Mouse (Mus musculus) urinary bladder, postnatal 10 days (tissue): ENCODE data around the gene Srgn.
"Not testable (repeated sequence)": the region's sequence is repeated elsewhere in the genome, so short reads cannot be mapped to it uniquely, and the experiment has no call there.

Experiments
- DNase-seq: peaks from one replicate; pipeline ENCODE4 v3.0.0; 2022; ENCODE audit warnings: low spot score

Srgn gene

DNA sequence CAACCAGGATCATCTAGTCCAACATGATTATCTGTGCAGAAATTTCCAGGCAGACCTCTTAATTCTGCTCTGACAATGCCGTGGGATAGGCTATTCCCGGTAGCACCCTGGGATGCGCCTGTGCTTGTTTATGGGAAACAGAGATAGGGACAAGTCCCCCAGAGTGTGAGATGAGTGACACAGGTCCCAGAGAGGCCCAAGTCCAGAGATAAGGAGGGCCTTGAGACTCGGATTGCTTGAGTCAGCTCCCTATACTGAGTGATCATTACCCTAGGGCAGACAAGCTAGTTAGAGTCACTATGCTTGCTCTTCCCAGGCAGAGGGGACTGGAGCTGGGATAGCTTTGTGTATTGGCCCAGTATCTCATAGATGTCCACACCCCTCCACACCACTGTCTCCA is 5.5 kb downstream of the Srgn start:
- DNase-seq: no peak

DNA sequence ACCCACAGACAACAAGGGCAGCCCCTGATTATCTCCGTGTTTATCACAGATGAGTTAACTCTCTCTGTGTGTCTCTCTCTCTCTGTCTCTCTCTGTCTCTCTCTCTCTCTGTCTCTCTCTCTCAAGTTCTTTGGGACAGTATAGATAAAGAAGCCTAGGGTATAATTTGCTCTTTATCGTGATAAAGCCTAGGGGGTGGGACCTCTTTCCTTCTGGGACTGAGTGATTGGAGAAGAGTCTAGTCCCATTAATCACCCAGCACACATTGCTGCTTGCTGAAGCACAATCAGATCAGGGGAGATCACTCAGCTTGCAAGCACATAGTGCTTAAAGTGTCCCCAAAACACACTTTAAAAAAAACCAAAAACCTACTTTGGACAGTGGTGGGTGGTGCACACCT is 6.3 kb downstream of the Srgn start:
- no peak for DNase-seq

DNA sequence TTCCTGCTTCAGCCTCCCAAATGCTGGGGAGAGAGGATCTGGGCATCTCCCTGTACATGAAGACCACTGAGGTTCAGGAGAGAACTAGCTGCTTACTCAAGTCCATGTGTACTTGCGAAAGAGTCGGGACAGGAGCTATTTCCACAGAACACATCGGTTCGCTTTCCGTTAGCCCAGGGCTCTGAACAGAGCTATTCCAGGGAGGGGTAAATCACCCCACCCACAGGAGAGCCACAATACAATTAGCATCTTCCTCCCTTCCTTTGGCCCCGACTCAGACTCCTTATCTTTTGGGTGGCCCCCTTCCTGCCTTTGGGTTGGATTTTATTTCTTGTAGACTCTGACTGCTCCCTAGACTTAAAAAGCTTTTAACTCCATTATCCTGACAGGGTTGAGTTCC is 9.7 kb downstream of the Srgn start:
- no peak for DNase-seq

DNA sequence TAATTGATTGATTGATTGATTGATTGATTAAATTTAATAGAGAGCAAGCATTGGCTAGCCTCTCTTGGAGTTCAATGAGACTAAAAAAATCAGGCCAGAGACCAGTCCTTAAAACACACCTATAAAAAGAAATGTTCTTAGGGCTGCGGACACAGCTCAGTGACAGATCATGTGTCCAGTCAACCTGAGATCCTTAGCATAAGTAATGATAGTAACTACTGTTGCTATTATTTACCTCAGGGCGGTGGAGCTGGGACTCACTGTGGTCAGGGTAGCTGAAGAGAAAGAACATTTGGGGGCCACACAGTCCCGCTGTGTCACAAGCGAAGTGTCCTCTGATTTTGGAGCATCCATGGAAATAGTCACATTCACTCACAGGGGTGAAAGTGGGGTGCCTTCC is 14.4 kb downstream of the Srgn start:
- DNase-seq: no peak

DNA sequence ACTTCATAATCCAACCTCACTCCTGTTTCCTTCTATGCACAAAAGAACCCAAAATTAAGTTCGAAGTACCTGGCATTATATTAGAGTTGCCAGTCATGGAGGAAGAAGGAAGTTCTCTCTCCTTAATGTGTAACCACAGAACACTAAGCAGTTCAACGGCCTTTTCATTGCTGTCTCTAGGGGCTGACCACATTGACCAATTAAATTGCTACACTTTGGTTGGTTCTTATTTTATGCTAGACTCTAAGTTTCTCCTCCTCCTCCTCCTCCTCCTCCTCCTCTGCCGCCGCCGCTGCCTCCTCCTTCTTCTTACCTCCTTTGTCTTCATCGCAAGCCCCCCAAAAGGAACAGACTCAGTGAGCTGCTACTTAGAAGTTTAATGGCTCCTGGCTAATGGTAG is 15.7 kb downstream of the Srgn start:
- no peak for DNase-seq

DNA sequence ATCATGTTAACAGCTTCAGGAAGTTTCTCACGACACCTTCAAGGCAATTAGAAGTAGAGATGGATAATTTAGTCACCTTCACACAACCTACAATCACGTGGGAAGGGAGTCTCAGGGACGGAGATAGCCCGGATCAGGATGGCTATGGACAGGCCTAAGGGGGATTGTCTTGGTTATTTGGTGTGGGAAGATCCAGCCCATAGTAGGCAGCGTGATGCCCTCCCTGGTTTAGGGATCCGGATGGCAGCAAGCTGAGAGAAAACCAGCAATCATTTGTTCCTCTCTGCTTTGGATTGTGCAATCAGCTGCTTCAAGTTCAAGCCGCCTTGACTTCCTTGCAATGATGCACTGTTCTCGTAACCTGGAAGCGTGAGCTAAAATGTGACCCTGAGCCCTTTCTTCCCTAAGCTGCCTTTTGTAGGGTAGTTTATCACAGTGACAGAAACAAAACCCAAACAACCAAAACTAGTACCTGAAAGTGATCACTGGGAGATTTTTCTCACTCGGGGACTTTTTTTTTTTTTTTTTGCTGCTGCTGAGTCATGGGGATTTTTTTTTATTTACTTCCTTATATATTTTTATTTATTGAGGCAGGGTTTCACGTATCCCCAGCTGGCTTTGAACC is 18.1 kb downstream of the Srgn start:
- DNase-seq: no peak

DNA sequence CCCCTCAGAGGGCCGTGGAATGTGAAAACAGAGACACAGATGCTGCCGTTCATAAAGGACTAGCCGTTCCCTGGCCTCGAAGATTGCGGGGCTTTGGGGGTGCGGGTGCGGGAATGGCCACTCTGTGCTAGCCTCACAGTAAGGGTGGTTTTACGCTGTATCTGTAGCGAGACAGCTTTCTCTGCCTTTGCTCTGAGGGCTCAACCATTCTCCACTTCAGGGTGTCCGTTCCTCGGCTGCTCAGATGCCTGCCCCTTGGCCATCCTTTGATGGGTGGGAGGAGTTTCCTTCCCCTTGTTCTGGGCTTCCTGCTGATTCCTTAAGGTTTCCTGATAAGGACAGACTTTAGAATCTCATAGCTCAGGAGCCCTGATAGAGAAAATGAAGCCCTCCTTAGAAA is 18.8 kb downstream of the Srgn start:
- no peak for DNase-seq

DNA sequence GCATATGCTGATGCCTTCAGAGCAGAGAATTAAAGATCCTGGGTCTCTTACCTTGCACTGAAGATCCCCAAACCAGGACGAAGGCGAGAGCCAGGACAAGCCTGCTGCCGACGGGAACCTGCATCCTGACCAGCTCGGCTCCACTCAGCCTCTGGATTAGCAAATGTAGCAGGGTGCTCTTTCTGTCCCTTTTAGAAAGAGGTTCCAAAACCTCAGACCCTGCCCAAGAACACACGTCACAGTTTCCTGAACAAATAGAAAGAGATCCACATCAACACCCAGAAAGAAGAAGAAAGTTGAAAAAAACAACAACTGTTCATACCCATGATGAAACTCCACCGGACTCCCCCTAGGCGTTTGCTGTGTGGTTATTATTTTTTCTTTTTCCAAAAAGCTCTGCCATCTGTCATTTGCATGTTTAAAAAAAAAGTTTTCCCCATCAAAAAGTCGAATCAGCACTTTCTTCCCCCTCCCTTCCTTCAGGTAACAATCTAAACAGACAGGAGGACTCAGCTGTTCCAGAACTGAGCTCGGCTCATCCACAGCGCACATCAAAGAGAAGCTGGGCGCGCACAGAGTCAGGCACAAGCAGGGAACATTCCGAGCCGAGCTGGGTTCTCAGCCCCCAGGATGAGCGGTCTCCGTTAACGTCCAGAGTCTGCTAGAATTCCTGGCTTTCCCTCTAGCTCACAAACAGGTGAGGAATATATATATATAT is 19.5 kb downstream of the Srgn start:
- no peak for DNase-seq

DNA sequence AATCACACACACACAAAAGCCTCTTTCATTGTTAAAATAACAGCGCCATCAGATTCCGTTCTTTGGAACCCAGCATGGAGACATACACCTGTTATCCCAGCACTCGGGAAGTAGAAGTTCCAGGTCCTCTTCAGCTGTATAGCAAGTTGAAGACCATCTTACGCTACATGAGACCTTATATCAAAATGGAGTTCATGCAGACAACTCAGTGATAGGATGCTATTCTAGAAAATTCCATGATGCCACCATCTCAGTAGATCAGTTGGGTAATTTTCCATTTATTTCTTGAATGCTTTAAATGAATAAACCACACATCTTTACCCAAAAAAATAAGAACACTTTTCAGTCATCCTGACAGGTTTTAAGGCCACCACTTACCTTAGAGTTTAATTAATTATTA is 20.2 kb downstream of the Srgn start:
- DNase-seq: no peak

DNA sequence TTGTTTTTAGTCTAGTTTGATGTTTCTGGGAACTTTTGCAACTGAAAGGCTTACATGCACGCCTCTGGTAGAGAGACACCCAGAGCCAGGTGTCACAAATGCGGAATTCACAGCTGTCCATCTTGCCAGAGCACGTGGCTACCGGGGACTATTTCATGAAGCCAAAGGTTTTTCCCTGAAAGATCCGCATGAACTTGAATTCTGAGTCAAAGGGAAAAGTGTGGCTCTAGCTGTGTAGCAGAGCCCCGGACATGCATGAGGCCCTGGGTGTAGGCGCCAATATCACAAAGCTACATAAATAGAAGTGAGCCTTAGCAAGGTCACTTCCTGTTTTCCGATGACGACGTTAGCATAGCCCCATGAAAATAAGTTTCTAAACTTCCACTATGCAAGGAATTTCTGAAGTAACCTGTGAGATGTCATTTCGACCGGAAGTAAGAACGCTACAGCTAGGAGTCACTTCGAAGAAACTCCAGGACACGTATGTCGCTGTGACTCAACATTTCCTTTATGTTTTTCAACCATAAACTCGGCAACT is 21.2 kb downstream of the Srgn start:
- no peak for DNase-seq

DNA sequence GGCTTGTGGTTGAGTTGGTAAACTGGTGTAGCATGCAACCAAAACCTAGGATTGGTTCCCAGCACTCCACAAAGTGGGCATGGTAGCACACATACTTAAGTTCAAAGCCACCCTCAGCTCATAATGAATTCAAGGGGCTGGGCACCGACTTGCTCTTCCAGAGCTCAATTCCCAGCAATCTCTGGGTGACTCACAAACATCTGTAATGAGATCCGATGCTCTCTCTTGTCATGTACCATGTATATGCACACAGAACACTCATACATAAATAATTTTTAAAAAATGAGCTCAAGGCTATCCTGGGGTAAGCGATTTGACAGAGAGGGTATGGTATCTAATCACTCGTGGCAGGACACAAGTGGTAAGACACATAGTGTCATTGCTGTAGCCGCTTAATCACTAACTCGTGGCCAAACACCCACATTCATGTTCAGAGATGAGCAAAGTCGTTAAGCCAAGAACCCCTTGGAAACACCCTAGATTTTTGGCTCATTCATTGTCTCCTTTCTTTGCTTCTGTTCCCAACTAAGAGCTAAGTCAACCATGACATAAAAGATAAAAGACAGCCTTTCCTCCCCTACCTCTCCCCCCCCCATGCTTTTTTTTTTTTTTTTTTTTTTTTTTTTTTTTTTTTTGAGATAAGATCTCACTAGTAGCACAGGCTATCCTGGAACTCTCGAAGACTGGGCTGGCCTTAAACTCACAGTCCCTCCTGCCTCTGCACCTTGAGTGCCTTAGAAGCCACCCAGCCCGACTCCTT is 21.8 kb downstream of the Srgn start:
- DNase-seq: no peak

DNA sequence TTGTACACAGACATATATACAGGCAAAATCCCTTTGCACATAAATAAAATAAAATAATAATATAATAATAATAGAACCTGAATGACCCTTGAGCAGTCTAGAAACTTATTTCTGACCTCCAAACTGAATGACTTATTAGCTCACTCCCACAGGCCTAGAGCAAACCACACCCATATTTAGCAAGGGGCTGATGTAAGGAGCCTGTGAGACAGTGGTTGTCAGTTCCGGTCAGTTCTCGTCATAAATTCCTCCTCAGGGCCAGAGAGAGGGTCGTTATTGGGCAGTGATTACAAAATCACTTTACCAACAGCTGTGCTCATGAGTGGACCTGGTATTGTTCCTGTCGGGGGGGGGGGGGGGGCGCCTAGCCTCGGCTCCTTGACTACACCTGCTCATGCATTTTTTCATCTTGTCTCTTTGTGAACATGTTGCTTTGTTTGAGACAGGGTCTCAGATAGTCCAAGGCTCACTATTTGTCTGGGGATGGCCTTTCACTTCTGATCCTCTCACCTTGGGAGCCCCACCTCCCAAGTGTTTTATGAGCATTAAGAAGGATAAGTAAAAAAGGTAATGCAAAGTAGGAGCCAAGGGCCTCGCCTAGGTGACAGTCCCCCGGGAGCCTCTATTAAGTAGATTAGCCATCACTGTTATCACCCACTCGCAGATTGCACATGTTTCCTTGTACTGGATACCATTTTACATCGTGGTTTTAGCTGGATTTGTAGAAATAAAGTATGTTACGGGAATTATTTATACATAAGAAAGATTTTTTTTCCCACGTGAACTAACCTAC is 23.2 kb downstream of the Srgn start:
- no peak for DNase-seq

DNA sequence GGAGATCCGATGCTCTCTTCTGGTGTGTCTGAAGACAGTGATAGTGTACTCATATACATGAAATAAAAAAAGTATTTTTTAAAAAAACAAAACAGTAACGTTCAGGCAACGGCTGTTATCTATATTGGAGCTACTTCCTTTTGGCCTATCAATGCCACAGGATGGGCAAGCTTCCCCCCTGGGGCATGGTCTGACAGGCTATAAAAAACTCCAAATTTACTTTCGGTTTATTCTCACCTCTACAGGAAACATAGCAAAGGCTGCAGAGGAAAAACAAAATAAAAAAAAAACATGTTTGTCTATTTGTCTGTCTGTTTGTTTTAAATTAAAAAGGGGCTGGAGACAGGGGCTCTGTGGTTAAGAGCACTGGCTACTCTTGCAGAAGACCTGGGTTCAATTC is 23.9 kb downstream of the Srgn start:
- no peak for DNase-seq

DNA sequence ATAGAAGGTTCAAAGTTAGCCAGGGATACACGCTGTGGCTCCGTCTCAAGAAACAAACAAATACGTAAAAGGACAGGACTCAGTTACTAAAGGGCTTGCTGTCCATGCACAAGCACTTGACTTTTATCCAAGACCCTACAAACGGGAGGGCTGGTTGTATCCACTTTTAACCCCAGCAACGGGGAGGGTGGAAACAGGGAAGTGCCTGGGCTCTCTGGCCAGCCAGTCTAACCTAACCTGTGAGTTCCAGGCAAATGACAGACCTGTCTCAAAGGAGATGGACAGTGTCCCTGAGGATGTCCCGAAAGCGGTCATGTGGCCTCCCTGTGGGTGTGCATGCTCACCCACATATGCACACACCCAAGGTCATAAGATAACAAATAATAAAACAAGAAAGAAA is 25.3 kb downstream of the Srgn start:
- no peak for DNase-seq

DNA sequence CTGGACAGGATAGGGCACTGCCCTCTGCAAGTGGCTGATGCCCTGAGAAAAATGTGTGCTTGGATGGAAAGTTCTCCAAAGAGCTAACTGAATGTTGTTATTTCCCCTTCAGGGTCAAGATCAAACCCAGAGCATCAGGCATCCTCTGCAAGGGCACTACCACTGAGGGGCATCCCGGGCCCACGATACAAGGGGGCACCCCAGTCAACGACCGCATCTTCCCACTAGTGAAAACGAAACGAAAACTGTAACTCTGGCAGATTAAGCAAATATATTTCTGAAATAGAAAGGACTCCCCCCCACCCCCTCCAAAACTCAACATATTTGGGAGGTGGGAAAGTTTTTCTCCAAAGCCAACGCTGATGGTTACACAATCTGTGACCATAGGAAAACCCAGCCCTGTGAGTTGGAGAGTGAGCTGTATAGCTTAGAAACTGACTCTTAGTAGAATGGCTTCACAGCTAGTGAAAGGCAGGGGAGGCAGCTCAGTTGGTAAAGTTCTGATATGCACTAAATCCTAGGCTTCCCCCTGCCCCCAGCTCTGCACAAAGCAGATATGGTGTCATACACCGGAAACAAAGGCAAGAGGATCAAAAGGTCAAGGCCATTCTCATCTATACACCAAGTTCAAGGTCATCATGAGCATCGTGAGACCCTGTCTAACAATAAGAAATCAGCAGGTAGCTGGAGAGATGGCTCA is 26.2 kb downstream of the Srgn start:
- no peak for DNase-seq

DNA sequence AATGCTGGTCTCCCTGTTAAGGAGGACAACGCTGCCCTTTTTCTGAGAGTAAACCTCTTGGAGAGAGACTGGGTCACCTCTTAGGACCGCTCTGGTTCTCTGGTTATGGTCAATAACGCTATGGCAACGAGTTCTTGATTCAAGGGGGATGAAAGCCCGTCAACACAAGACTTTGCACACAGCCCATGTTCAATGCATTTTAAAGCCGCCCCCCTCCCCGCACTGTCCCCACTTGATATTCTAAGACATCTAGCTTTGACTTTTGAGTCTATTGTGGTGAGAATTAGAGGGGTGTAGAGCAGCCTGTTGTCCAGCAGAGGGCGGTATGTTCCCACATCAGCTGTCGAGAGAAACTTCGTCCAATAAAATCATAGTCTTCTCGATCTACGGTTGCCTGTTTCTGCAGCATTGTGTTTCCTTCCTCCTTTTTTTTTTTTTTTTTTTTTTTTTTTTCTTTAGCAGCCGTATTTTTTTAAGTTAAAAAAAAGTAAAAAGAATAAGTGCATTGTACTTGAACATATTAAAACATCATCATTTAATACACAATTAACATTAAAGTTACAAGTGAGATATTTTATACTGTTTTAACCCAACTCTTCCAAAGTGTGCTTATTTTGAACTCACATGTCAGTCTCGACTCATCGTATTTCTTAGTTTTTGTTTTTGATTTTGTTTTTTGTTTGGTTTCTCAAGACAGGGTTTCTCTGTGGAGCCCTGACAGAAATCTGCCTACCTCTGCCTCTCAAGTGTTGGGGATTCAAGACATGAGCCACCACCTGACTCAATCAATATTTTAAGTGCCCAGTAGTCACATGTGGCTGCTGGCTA is 26.9 kb downstream of the Srgn start:
- DNase-seq: no peak

DNA sequence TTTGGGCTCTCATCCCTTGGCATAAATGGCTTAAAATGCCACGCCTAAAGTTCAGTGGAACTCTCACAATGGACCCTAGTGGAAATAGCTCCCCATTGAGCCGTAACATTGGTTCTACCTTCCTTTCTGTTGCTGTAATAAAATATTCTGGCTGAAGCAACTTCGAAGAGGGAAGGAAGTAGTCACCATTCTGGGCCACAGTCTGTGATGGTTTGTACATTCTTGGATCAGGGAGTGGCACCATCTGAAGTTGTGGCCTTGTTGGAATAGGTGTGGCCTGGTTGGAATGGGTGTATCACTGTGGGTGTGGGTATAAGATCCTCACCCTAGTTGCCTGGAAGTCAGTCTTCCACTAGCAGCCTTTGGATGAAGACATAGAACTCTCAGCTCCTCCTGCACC is 35.6 kb downstream of the Srgn start:
- not testable (repeated sequence) for DNase-seq

DNA sequence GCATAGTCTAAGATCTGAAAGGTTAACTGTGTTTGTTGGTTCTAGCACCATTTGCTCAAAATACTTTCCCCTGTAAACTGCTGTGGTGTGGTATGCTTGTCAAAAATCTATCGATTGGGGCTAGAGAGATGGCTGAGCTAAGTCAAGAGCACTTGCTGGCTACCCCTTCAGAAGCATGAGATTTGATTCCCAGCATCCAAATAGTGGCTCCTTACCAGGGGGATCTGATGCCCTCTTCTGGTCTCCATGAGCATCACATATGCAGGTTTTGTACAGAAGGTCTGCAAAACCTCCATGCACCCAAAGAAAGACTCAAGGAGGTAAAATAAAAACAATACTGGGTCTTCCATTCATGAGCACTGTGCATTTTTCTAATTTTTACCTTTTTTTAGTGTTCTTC is 39.0 kb downstream of the Srgn start:
- no peak for DNase-seq

DNA sequence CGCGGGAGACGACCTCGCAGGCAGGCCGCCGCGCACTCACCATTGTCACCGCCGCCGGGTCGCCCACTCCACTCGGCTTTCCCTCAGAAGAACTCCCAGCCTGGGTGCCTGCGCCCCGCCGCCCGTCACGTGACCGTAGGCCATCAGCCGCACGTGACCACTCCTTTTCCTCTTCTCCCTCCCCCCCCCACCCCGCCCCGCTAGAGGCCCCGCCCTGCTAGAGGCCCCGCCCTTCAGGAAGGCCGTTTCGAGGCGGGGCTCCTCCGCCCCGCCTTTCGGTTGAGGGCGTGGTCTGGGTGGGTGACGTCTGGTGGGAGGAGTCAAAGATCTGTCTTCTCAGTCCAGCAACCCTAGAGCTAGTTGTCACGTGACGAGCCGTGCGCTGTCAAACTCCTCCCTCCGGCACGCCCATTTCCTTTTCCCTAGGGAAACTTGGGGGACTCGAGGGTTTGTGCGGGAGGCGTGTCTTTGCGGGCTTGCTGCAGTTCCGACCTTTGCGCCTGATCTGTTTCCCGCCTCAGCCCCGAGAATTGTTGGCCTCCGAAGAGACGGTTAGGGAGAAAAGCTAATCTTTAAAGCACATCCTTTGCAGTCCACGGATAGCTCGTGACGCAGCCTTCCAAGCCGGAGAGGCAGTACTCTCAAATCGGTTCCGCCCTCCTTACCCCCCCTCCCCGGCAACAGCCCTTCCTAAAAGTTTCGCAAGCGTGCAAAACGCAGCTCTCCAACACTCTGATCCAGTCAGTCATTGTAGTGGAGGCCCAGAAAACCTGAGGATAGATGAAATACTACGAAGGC is 40.4 kb downstream of the Srgn start, which contains the start of gene Vps26a:
TSS of gene Vps26a (minus strand) at position 188 of the 798 bp plus-strand sequence.
- DNase-seq: peak; percentile 97
